ENCODE assay signal across 20 mouse cellular contexts in the genomic region with DNA sequence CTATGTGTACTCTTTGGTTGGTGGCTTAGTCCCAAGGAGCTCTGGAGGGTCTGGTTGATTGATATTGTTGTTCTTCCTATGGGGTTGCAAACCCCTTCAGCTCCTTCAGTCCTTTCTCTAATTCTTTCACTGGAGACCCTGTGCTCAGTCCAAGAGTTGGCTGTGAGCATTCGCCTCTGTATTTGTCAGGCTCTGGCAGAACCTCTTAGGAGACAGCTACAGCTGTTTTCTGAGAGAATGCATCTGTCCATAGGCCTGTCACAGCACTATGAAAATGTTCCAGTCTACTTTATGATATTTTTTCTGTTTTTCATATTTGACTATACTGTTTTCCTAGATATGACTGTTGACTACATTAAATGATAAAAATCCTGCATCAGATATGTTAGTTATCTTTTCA. TPM values are rescaled to one million over a fixed set of nuclear protein-coding genes. Genes with fewer than 3 reads are reported as not detected.
"Had no signal": no experiment of that assay in that cellular context is flagged by ENCODE, and none has a peak within 500 bp of the region (broad histone marks: within the 10 kb centered on the region; RNA-seq: fewer than 3 reads in every experiment).

No protein-coding gene starts in this region.

- H3K9me3 ChIP-seq: intestine, embryonic 15.5 days; liver, embryonic 13.5 days; midbrain, embryonic 10.5 days; midbrain, embryonic 13.5 days; neural tube, embryonic 13.5 days had no signal

- H3K27ac ChIP-seq: intestine, embryonic 15.5 days; left cerebral cortex, adult 2 months; liver, embryonic 13.5 days; midbrain, embryonic 10.5 days; midbrain, embryonic 13.5 days; neural tube, embryonic 13.5 days had no signal

- ATAC-seq: intestine, embryonic 15.5 days; midbrain, embryonic 13.5 days; midbrain, embryonic 16.5 days had no signal

- H3K4me2 ChIP-seq: intestine, embryonic 15.5 days; liver, embryonic 13.5 days; midbrain, embryonic 13.5 days; neural tube, embryonic 13.5 days had no signal

- H3K9ac ChIP-seq: intestine, embryonic 15.5 days; liver, embryonic 13.5 days; midbrain, embryonic 13.5 days; neural tube, embryonic 13.5 days had no signal

- H3K4me3 ChIP-seq: intestine, embryonic 15.5 days; left cerebral cortex, adult 2 months; liver, embryonic 13.5 days; megakaryocyte, embryonic 14.5 days; midbrain, embryonic 10.5 days; midbrain, embryonic 13.5 days; myocyte; neural tube, embryonic 13.5 days had no signal

- DNase-seq: kidney, adult 11 months; kidney, adult 8-10 months; kidney, postnatal 14 days; layer of hippocampus, postnatal 36 days; liver, embryonic 13.5 days; retina, postnatal 1 day; right cerebral cortex, postnatal 25 days; thymus, adult 18-20 months; thymus, postnatal 36 days had no signal

- H3K36me3 ChIP-seq: intestine, embryonic 15.5 days; liver, embryonic 13.5 days; midbrain, embryonic 10.5 days; midbrain, embryonic 13.5 days; neural tube, embryonic 13.5 days had no signal

- H3K4me1 ChIP-seq: intestine, embryonic 15.5 days; liver, embryonic 13.5 days; megakaryocyte, embryonic 14.5 days; midbrain, embryonic 10.5 days; midbrain, embryonic 13.5 days; neural tube, embryonic 13.5 days had no signal

- H3K27me3 ChIP-seq: intestine, embryonic 15.5 days; liver, embryonic 13.5 days; megakaryocyte, embryonic 14.5 days; midbrain, embryonic 13.5 days; neural tube, embryonic 13.5 days had no signal

RNA-seq across cellular contexts. Expression of gene Serpinb9b, which starts 14.8 kb away (rescaled TPM):
- polyA plus RNA-seq: limb, embryonic 11.5 days; liver, embryonic 13.5 days; midbrain, embryonic 10.5 days; small intestine, adult 2 months; stomach, embryonic 16.5 days had no signal
